Mouse (Mus musculus): ENCODE measurements at regions not wholly inside any gene's neighbourhood (a gene's known extent, or its start where the extent isn't known, plus 50 kb on each side); places are given as distances from the start of the nearest gene placed in this dataset.

GRCm38 (mm10) chr14:102524894-102525577, 457.4 kb downstream of the Kctd12 start:
- no peak for TF ChIP-seq POLR2A (IDR thresholded peaks at IDR 0.05; ENCODE audit: borderline replicate concordance, extremely low read depth, low read depth, low read length)
- no peak for TF ChIP-seq CTCF (IDR thresholded peaks at IDR 0.05; ENCODE audit: insufficient read depth, low read length)
